Mouse (Mus musculus) heart, embryonic 13.5 days (tissue): ENCODE data around the gene Dennd5a. TPM values are rescaled to one million over a fixed set of nuclear protein-coding genes. Genes with fewer than 3 reads are reported as not detected.
A peak's percentile ranks its signal among the peaks of the same experiment; 100 is the strongest.
"Not testable (repeated sequence)": the region's sequence is repeated elsewhere in the genome, so short reads cannot be mapped to it uniquely, and the experiment has no call there.

Source experiments
- ATAC-seq: fragments of 200-750 bp; cut with Nextera tagmentation; 2 replicates; pipeline ENCODE4 v1.8.0; 2017; ENCODE audit warnings: moderate TSS enrichment; ENCODE audit not compliant: insufficient number of reproducible peaks, low FRiP score, low TSS enrichment; ENCODE audit errors: extremely low read depth
- H3K27ac ChIP-seq: fragments of 300-500 bp; sonication (generic); replicated peaks from 2 replicates; pipeline ENCODE4 v1.5.1; 2015; ENCODE audit warnings: moderate library complexity, mild to moderate bottlenecking, inconsistent platforms
- H3K27me3 ChIP-seq: fragments of 300-500 bp; sonication (generic); replicated peaks from 2 replicates; pipeline ENCODE4 v1.6.1; 2015; ENCODE audit warnings: mild to moderate bottlenecking, inconsistent platforms
- H3K36me3 ChIP-seq: fragments of 300-500 bp; sonication (generic); 2 replicates; pipeline ENCODE4 v1.6.1; 2015; ENCODE audit warnings: mild to moderate bottlenecking, inconsistent platforms
- H3K4me1 ChIP-seq: fragments of 300-500 bp; sonication (generic); 2 replicates; pipeline ENCODE4 v1.6.1; 2015; ENCODE audit warnings: inconsistent platforms
- H3K4me2 ChIP-seq: fragments of 300-500 bp; sonication (generic); 2 replicates; pipeline ENCODE4 v1.6.1; 2015; ENCODE audit warnings: inconsistent platforms, mild to moderate bottlenecking, moderate library complexity
- H3K4me3 ChIP-seq: fragments of 300-500 bp; sonication (generic); 2 replicates; pipeline ENCODE4 v1.5.1; 2015; ENCODE audit warnings: moderate library complexity, mild to moderate bottlenecking, inconsistent platforms
- H3K9ac ChIP-seq: fragments of 300-500 bp; sonication (generic); 2 replicates; pipeline ENCODE4 v1.6.1; 2015; ENCODE audit warnings: inconsistent platforms, mild to moderate bottlenecking, moderate library complexity
- H3K9me3 ChIP-seq: fragments of 300-500 bp; sonication (generic); 2 replicates; pipeline ENCODE4 v1.6.1; 2016; ENCODE audit warnings: inconsistent platforms
- WGBS: fragments of 180-500 bp; shearing (Covaris S2); methylation state at CpG from one replicate; pipeline ENCODE4 v1.1.7; 2015; ENCODE audit warnings: mixed read lengths; 5-methylcytosine and 5-hydroxymethylcytosine counted together
- polyA plus RNA-seq: library from polyadenylated mRNA; unstranded; fragments of >200 nt; fragmentation: Nextera tagmentation; extraction: Ambion mirVana; gene quantifications from 2 replicates; pipeline ENCODE4 v1.2.1, GENCODE M21; 2015

Gene Dennd5a
- polyA plus RNA-seq, result 30.0 and 34.9 TPM in 2 replicates

GRCm38 (mm10) chr7:109959716-109960612 lies at the start of gene Dennd5a:
TSS of gene Dennd5a (minus strand) at chr7:109960470.
- peak; percentile 93 for ATAC-seq
- Histone ChIP-seq H3K36me3 (no peaks in the 10 kb centered on the region), H3K9ac (peak within 1 kb of the TSS; percentile 99), H3K9me3 (no peaks in the 10 kb centered on the region), H3K4me2 (peak within 1 kb of the TSS; percentile 80), H3K27me3 (no peaks in the 10 kb centered on the region), H3K4me1 (peaks cover 50% of the 10 kb centered on the region), H3K27ac (peak within 1 kb of the TSS; percentile 97), H3K4me3 (peak within 1 kb of the TSS; percentile 90)
- WGBS, result under 1% methylated on average over 93 of the region's 107 CpGs

GRCm38 (mm10) chr7:110009084-110009483 lies 48.8 kb upstream of the Dennd5a start:
- no peaks in the 10 kb centered on the region for H3K9me3 ChIP-seq
- H3K27ac ChIP-seq, result no peak overlapping the region
- no peak for ATAC-seq
- no peak overlapping the region for H3K9ac ChIP-seq
- H3K4me3 ChIP-seq, result no peak overlapping the region
- no peaks in the 10 kb centered on the region for H3K36me3 ChIP-seq
- 81% methylated on average over 6 of the region's 6 CpGs for WGBS
- no peaks in the 10 kb centered on the region for H3K27me3 ChIP-seq
- H3K4me2 ChIP-seq, result no peak overlapping the region
- no peaks in the 10 kb centered on the region for H3K4me1 ChIP-seq

- H3K4me1 ChIP-seq, result no peaks in the 10 kb centered on the region
Observed at GRCm38 (mm10) chr7:110008513-110008912, 48.2 kb upstream of the Dennd5a start.

GRCm38 (mm10) chr7:110006471-110007195 lies 46.4 kb upstream of the Dennd5a start:
- H3K9me3 ChIP-seq, result no peaks in the 10 kb centered on the region
- ATAC-seq, result no peak
- no peak overlapping the region for H3K4me3 ChIP-seq
- H3K27me3 ChIP-seq, result no peaks in the 10 kb centered on the region
- 70% methylated on average over 5 of the region's 5 CpGs for WGBS
- no peaks in the 10 kb centered on the region for H3K36me3 ChIP-seq
- H3K4me1 ChIP-seq, result peaks cover 7% of the 10 kb centered on the region
- no peak overlapping the region for H3K27ac ChIP-seq
- no peak overlapping the region for H3K9ac ChIP-seq
- no peak overlapping the region for H3K4me2 ChIP-seq

More at GRCm38 (mm10) chr7:110008513-110008912, 48.2 kb upstream of the Dennd5a start:
- Histone ChIP-seq H3K4me2 (no peak overlapping the region), H3K9me3 (no peaks in the 10 kb centered on the region), H3K27ac (no peak overlapping the region), H3K36me3 (no peaks in the 10 kb centered on the region), H3K27me3 (no peaks in the 10 kb centered on the region), H3K9ac (no peak overlapping the region), H3K4me3 (no peak overlapping the region)
- no peak for ATAC-seq
- WGBS, result 72% methylated on average over 1 of the region's 1 CpGs

GRCm38 (mm10) chr7:110005976-110006375 lies 45.7 kb upstream of the Dennd5a start:
- H3K36me3 ChIP-seq, result no peaks in the 10 kb centered on the region
- H3K27me3 ChIP-seq, result no peaks in the 10 kb centered on the region

GRCm38 (mm10) chr7:110002968-110003367 lies 42.7 kb upstream of the Dennd5a start:
- no peaks in the 10 kb centered on the region for H3K27me3 ChIP-seq
- H3K4me3 ChIP-seq, result peak overlapping the region; percentile 36
- peak; percentile 46; the same call in 1 of the 2 replicates for ATAC-seq
- H3K9ac ChIP-seq, result peak overlapping the region; percentile 73
- peak overlapping the region; percentile 67 for H3K4me2 ChIP-seq
- no peaks in the 10 kb centered on the region for H3K9me3 ChIP-seq
- H3K36me3 ChIP-seq, result no peaks in the 10 kb centered on the region
- no peak overlapping the region for H3K27ac ChIP-seq
- peaks cover 7% of the 10 kb centered on the region for H3K4me1 ChIP-seq
- WGBS, result 6% methylated on average over 20 of the region's 20 CpGs

More at GRCm38 (mm10) chr7:110005976-110006375, 45.7 kb upstream of the Dennd5a start:
- no peak overlapping the region for H3K4me2 ChIP-seq
- no peak overlapping the region for H3K27ac ChIP-seq
- H3K9me3 ChIP-seq, result no peaks in the 10 kb centered on the region
- peaks cover 7% of the 10 kb centered on the region for H3K4me1 ChIP-seq
- no peak overlapping the region for H3K4me3 ChIP-seq
- H3K9ac ChIP-seq, result no peak overlapping the region
- no peak for ATAC-seq

GRCm38 (mm10) chr7:110002092-110002491 lies 41.8 kb upstream of the Dennd5a start:
- no peak for ATAC-seq
- no peak overlapping the region for H3K4me2 ChIP-seq

GRCm38 (mm10) chr7:109998388-109998787 lies 38.1 kb upstream of the Dennd5a start:
- Histone ChIP-seq H3K9me3 (no peaks in the 10 kb centered on the region), H3K36me3 (no peaks in the 10 kb centered on the region), H3K4me1 (peaks cover 17% of the 10 kb centered on the region), H3K4me3 (no peak overlapping the region), H3K27ac (no peak overlapping the region), H3K4me2 (no peak overlapping the region), H3K27me3 (no peaks in the 10 kb centered on the region), H3K9ac (no peak overlapping the region)
- ATAC-seq, result no peak
- 77% methylated on average over 4 of the region's 4 CpGs for WGBS

More at GRCm38 (mm10) chr7:110002092-110002491, 41.8 kb upstream of the Dennd5a start:
- no peak overlapping the region for H3K27ac ChIP-seq
- no peaks in the 10 kb centered on the region for H3K27me3 ChIP-seq
- H3K9me3 ChIP-seq, result no peaks in the 10 kb centered on the region
- no peak overlapping the region for H3K4me3 ChIP-seq
- H3K36me3 ChIP-seq, result no peaks in the 10 kb centered on the region
- H3K9ac ChIP-seq, result no peak overlapping the region
- peaks cover 7% of the 10 kb centered on the region for H3K4me1 ChIP-seq

GRCm38 (mm10) chr7:109993157-109993959 lies 33.1 kb upstream of the Dennd5a start:
- H3K9me3 ChIP-seq, result no peaks in the 10 kb centered on the region
- H3K4me1 ChIP-seq, result peaks cover 21% of the 10 kb centered on the region
- H3K4me2 ChIP-seq, result peak overlapping the region; percentile 30
- H3K4me3 ChIP-seq, result no peak overlapping the region
- peak overlapping the region; percentile 94 for H3K27ac ChIP-seq
- 34% methylated on average over 2 of the region's 2 CpGs for WGBS
- H3K9ac ChIP-seq, result 0 out of 2 replicates have a peak overlapping the region, but pooled peaks have one; percentile 6
- peak; percentile 61; the same call in 1 of the 2 replicates for ATAC-seq
- H3K36me3 ChIP-seq, result no peaks in the 10 kb centered on the region
- no peaks in the 10 kb centered on the region for H3K27me3 ChIP-seq

- H3K4me1 ChIP-seq, result peaks cover 21% of the 10 kb centered on the region
- no peak overlapping the region for H3K9ac ChIP-seq
- 87% methylated on average over 1 of the region's 1 CpGs for WGBS
- H3K36me3 ChIP-seq, result no peaks in the 10 kb centered on the region
- no peak for ATAC-seq
- no peak overlapping the region for H3K27ac ChIP-seq
- no peaks in the 10 kb centered on the region for H3K9me3 ChIP-seq
- no peaks in the 10 kb centered on the region for H3K27me3 ChIP-seq
- H3K4me2 ChIP-seq, result no peak overlapping the region
- no peak overlapping the region for H3K4me3 ChIP-seq
Observed at GRCm38 (mm10) chr7:109991286-109991685, 31.0 kb upstream of the Dennd5a start.

- Histone ChIP-seq H3K9ac (peak within 1 kb of the TSS; percentile 84), H3K4me2 (peak within 1 kb of the TSS; percentile 72), H3K4me1 (peaks cover 16% of the 10 kb centered on the region), H3K27ac (peak within 1 kb of the TSS; percentile 90), H3K36me3 (peaks cover 22% of the 10 kb centered on the region), H3K4me3 (peak within 1 kb of the TSS; percentile 64)
- H3K27me3 ChIP-seq, ATAC-seq, H3K9me3 ChIP-seq: not testable (repeated sequence)
- 38% methylated on average over 6 of the region's 6 CpGs for WGBS
Observed at GRCm38 (mm10) chr7:109986775-109987174, 26.5 kb upstream of the Dennd5a start, which contains the start of gene Tmem41b. TSS of gene Tmem41b (minus strand) at chr7:109986929.
